Mouse (Mus musculus): ENCODE data around the gene Tex2. TPM values are rescaled to one million over a fixed set of nuclear protein-coding genes. Genes with fewer than 3 reads are reported as not detected.

The Tex2 gene
- polyA plus RNA-seq, 1 experiment: 5.8 TPM

DNA sequence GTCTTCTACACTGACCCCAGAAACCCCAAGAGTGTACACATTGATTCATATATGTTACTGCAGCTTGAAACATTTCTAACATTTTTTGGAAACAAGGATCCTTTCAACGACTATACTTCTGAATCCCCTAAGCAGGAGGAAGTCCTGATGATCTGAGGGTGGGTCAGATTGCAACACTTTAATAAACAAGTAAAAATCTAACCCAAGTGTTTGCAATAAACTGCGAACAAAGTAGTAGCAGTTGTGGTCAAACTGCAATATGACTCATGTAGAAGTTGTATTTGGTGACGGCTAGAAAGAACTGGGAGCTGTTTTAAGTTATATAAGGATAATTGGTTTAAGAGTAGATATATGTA lies 132.7 kb downstream of the Tex2 start:
- H3K27ac ChIP-seq (ENCODE audit: insufficient read depth, low read length): no peak overlapping the region

GRCm38 (mm10) chr11:106479619-106480529 lies 133.3 kb downstream of the Tex2 start:
- DNase-seq (ENCODE audit: low read depth in 1 of 2, low spot score in 2 of 2): no peak
- 51% methylated on average over 9 of the region's 9 CpGs for WGBS

More for the DNA sequence above, 132.7 kb downstream of the Tex2 start:
- Histone ChIP-seq H3K36me3 (ENCODE audit: control insufficient read depth, insufficient read depth, low read length) (no peaks in the 10 kb centered on the region), H3K4me1 (ENCODE audit: control insufficient read depth, insufficient read depth, insufficient read length) (peaks cover 6% of the 10 kb centered on the region; the same call in 1 of the 2 replicates), H3K27me3 (ENCODE audit: control insufficient read depth, insufficient read depth, low read length) (0 out of 2 replicates have a peak, but pooled peaks cover 1% of the 10 kb centered on the region), H3K4me3 (ENCODE audit: extremely low read depth, insufficient read depth, insufficient read length) (no peak overlapping the region)
- TF ChIP-seq CTCF (IDR thresholded peaks at IDR 0.05; ENCODE audit: extremely low read depth, insufficient read depth, insufficient read length, insufficient replicate concordance) (no peak), POLR2A (IDR thresholded peaks at IDR 0.05; ENCODE audit: low read depth, low read length) (no peak)
- DNase-seq (ENCODE audit: low read depth in 1 of 2, low spot score in 2 of 2): no peak
- 51% methylated on average over 3 of the region's 3 CpGs for WGBS

GRCm38 (mm10) chr11:106478745-106479144 lies 134.5 kb downstream of the Tex2 start:
- peaks cover 6% of the 10 kb centered on the region; the same call in 1 of the 2 replicates for H3K4me1 ChIP-seq (ENCODE audit: control insufficient read depth, insufficient read depth, insufficient read length)
- WGBS: 87% methylated on average over 1 of the region's 1 CpGs

More at GRCm38 (mm10) chr11:106479619-106480529, 133.3 kb downstream of the Tex2 start:
- Histone ChIP-seq H3K27ac (ENCODE audit: insufficient read depth, low read length) (no peak overlapping the region), H3K4me1 (ENCODE audit: control insufficient read depth, insufficient read depth, insufficient read length) (peaks cover 6% of the 10 kb centered on the region; the same call in 1 of the 2 replicates), H3K27me3 (ENCODE audit: control insufficient read depth, insufficient read depth, low read length) (0 out of 2 replicates have a peak, but pooled peaks cover 1% of the 10 kb centered on the region), H3K36me3 (ENCODE audit: control insufficient read depth, insufficient read depth, low read length) (no peaks in the 10 kb centered on the region), H3K4me3 (ENCODE audit: extremely low read depth, insufficient read depth, insufficient read length) (no peak overlapping the region)
- TF ChIP-seq CTCF (IDR thresholded peaks at IDR 0.05; ENCODE audit: extremely low read depth, insufficient read depth, insufficient read length, insufficient replicate concordance) (no peak), POLR2A (IDR thresholded peaks at IDR 0.05; ENCODE audit: low read depth, low read length) (no peak)

DNA sequence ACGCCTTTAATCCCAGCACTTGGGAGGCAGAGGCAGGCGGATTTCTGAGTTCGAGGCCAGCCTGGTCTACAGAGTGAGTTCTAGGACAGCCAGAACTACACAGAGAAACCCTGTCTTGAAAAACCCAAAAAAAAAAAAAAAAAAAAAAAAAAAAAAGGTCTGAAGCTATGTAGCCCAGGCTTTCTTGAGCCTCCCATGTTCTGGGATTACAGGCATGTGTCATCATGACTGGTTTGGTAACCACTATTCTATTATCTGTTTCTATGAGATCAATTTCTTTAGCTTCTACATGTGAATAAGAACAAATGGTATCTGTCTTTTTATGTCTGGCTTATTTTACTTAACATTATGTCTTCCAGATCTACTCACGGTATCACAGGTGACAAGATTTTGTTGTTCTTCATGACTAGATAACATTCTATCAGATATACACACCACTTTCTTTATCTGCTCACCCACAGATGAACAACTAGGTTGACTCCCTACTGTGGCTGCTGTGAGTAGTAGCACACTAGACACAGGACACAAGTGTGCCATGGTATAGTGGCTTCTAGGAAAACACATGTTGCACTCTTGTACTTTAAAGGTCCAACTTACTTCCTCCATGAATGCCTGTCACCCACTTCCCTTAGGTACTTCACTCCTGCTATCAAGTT lies 135.6 kb downstream of the Tex2 start:
- TF ChIP-seq POLR2A (IDR thresholded peaks at IDR 0.05; ENCODE audit: low read depth, low read length) (no peak), CTCF (IDR thresholded peaks at IDR 0.05; ENCODE audit: extremely low read depth, insufficient read depth, insufficient read length, insufficient replicate concordance) (no peak)
- Histone ChIP-seq H3K4me3 (ENCODE audit: extremely low read depth, insufficient read depth, insufficient read length) (no peak overlapping the region), H3K27ac (ENCODE audit: insufficient read depth, low read length) (no peak overlapping the region), H3K27me3 (ENCODE audit: control insufficient read depth, insufficient read depth, low read length) (no peaks in the 10 kb centered on the region), H3K4me1 (ENCODE audit: control insufficient read depth, insufficient read depth, insufficient read length) (peaks cover 6% of the 10 kb centered on the region; the same call in 1 of the 2 replicates), H3K36me3 (ENCODE audit: control insufficient read depth, insufficient read depth, low read length) (no peaks in the 10 kb centered on the region)
- 85% methylated on average over 4 of the region's 4 CpGs for WGBS
- DNase-seq (ENCODE audit: low read depth in 1 of 2, low spot score in 2 of 2): no peak

More at GRCm38 (mm10) chr11:106478745-106479144, 134.5 kb downstream of the Tex2 start:
- Histone ChIP-seq H3K4me3 (ENCODE audit: extremely low read depth, insufficient read depth, insufficient read length) (no peak overlapping the region), H3K27me3 (ENCODE audit: control insufficient read depth, insufficient read depth, low read length) (no peaks in the 10 kb centered on the region), H3K27ac (ENCODE audit: insufficient read depth, low read length) (no peak overlapping the region), H3K36me3 (ENCODE audit: control insufficient read depth, insufficient read depth, low read length) (no peaks in the 10 kb centered on the region)
- DNase-seq (ENCODE audit: low read depth in 1 of 2, low spot score in 2 of 2): no peak
- TF ChIP-seq POLR2A (IDR thresholded peaks at IDR 0.05; ENCODE audit: low read depth, low read length): no peak
- no peak for TF ChIP-seq CTCF (IDR thresholded peaks at IDR 0.05; ENCODE audit: extremely low read depth, insufficient read depth, insufficient read length, insufficient replicate concordance)

GRCm38 (mm10) chr11:106475309-106475708 lies 137.9 kb downstream of the Tex2 start:
- Histone ChIP-seq H3K36me3 (ENCODE audit: control insufficient read depth, insufficient read depth, low read length) (no peaks in the 10 kb centered on the region), H3K4me3 (ENCODE audit: extremely low read depth, insufficient read depth, insufficient read length) (no peak overlapping the region), H3K27me3 (ENCODE audit: control insufficient read depth, insufficient read depth, low read length) (no peaks in the 10 kb centered on the region), H3K27ac (ENCODE audit: insufficient read depth, low read length) (no peak overlapping the region), H3K4me1 (ENCODE audit: control insufficient read depth, insufficient read depth, insufficient read length) (peaks cover 6% of the 10 kb centered on the region; the same call in 1 of the 2 replicates)
- 63% methylated on average over 1 of the region's 1 CpGs for WGBS
- no peak for TF ChIP-seq CTCF (IDR thresholded peaks at IDR 0.05; ENCODE audit: extremely low read depth, insufficient read depth, insufficient read length, insufficient replicate concordance)
- no peak for TF ChIP-seq POLR2A (IDR thresholded peaks at IDR 0.05; ENCODE audit: low read depth, low read length)
- DNase-seq (ENCODE audit: low read depth in 1 of 2, low spot score in 2 of 2): no peak

DNA sequence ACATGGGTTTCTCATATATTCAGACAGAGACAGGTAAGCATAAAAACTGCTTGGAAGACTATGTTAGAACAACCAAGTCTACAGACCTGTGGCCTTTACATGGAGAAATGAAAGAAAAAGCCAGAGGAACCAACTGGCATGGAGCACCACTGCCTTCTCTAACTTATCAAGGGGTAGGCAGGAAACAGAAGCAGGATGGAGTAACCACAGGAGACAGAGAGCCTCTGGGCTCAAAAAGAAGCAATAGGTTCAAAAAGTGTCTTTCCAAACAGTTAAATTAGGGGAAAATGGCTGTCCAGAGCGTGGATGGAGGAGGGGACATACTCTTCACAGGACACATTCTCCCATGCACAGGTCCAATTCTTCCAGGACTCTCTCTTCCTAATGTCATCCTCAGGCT lies 141.6 kb downstream of the Tex2 start:
- DNase-seq (ENCODE audit: low read depth in 1 of 2, low spot score in 2 of 2): no peak

More for the DNA sequence above, 141.6 kb downstream of the Tex2 start:
- H3K27ac ChIP-seq (ENCODE audit: insufficient read depth, low read length): no peak overlapping the region
- no peaks in the 10 kb centered on the region for H3K36me3 ChIP-seq (ENCODE audit: control insufficient read depth, insufficient read depth, low read length)
- no peak overlapping the region for H3K4me3 ChIP-seq (ENCODE audit: extremely low read depth, insufficient read depth, insufficient read length)
- WGBS: 40% methylated on average over 1 of the region's 1 CpGs
- H3K4me1 ChIP-seq (ENCODE audit: control insufficient read depth, insufficient read depth, insufficient read length): no peaks in the 10 kb centered on the region
- TF ChIP-seq CTCF (IDR thresholded peaks at IDR 0.05; ENCODE audit: extremely low read depth, insufficient read depth, insufficient read length, insufficient replicate concordance): no peak
- no peak for TF ChIP-seq POLR2A (IDR thresholded peaks at IDR 0.05; ENCODE audit: low read depth, low read length)
- H3K27me3 ChIP-seq (ENCODE audit: control insufficient read depth, insufficient read depth, low read length): no peaks in the 10 kb centered on the region
